Mouse (Mus musculus) lung, embryonic 15.5 days (tissue): ENCODE data around the gene Fcgbp. TPM values are rescaled to one million over a fixed set of nuclear protein-coding genes. Genes with fewer than 3 reads are reported as not detected.
"Not testable (repeated sequence)": the region's sequence is repeated elsewhere in the genome, so short reads cannot be mapped to it uniquely, and the experiment has no call there.

ENCODE experiments used
- ATAC-seq: fragments of 200-750 bp; cut with Nextera tagmentation; 2 replicates; pipeline ENCODE4 v1.8.0; 2017; ENCODE audit warnings: moderate number of reproducible peaks, borderline replicate concordance; ENCODE audit not compliant: low FRiP score, low TSS enrichment; ENCODE audit errors: extremely low read depth
- H3K27ac ChIP-seq: fragments of 300-500 bp; sonication (generic); 2 replicates; pipeline ENCODE4 v1.5.1; 2015; ENCODE audit warnings: moderate library complexity, mild to moderate bottlenecking, inconsistent platforms
- H3K27me3 ChIP-seq: fragments of 300-500 bp; sonication (generic); 2 replicates; pipeline ENCODE4 v1.6.1; 2015; ENCODE audit warnings: inconsistent platforms
- H3K36me3 ChIP-seq: fragments of 300-500 bp; sonication (generic); 2 replicates; pipeline ENCODE4 v1.6.1; 2015; ENCODE audit warnings: inconsistent platforms
- H3K4me1 ChIP-seq: fragments of 300-500 bp; sonication (generic); 2 replicates; pipeline ENCODE4 v1.6.1; 2015; ENCODE audit warnings: inconsistent platforms
- H3K4me2 ChIP-seq: fragments of 300-500 bp; sonication (generic); 2 replicates; pipeline ENCODE4 v1.6.1; 2015; ENCODE audit warnings: inconsistent platforms, mild to moderate bottlenecking, moderate library complexity
- H3K4me3 ChIP-seq: fragments of 300-500 bp; sonication (generic); 2 replicates; pipeline ENCODE4 v1.5.1; 2015; ENCODE audit warnings: mild to moderate bottlenecking, inconsistent platforms
- H3K9ac ChIP-seq: fragments of 300-500 bp; sonication (generic); 2 replicates; pipeline ENCODE4 v1.6.1; 2015; ENCODE audit warnings: inconsistent platforms
- H3K9me3 ChIP-seq: fragments of 300-500 bp; sonication (generic); 2 replicates; pipeline ENCODE4 v1.6.1; 2016; ENCODE audit warnings: inconsistent platforms
- WGBS: fragments of 180-500 bp; shearing (Covaris S2); methylation state at CpG from one replicate; pipeline ENCODE4 v1.1.7; 2015; 5-methylcytosine and 5-hydroxymethylcytosine counted together
- polyA plus RNA-seq: library from polyadenylated mRNA; unstranded; fragments of >200 nt; fragmentation: Nextera tagmentation; extraction: Ambion mirVana; gene quantifications from 2 replicates; pipeline ENCODE4 v1.2.1, GENCODE M21; 2015

Gene Fcgbp
- polyA plus RNA-seq, 1 experiment from 2014 or later = 1.2 TPM

DNA sequence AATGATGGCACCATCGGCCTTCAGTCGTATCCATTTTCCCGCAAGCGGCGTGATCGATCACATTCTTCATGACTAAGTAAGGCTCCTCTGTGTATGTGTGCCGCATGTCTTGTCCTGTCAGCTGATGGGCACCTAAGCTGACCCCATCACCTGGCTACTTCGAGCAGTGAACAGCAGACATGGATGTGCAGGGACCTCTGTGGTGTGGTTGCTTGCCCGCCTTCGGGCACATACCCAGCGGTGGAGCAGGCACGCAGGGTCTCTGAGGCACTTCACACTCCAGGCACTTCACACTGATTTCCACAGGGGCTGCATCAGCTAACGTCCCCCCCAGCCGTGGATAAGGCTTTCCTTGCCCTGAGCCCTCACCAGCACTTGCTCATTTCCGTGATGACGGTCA is 28.1 kb downstream of the Fcgbp start:
- ATAC-seq = no peak
- Histone ChIP-seq H3K4me1 (no peaks in the 10 kb centered on the region), H3K36me3 (no peaks in the 10 kb centered on the region), H3K4me2 (no peak overlapping the region), H3K27me3 (no peaks in the 10 kb centered on the region), H3K27ac (no peak overlapping the region), H3K4me3 (no peak overlapping the region), H3K9ac (no peak overlapping the region), H3K9me3 (peaks cover 7% of the 10 kb centered on the region; the same call in 1 of the 2 replicates)
- 95% methylated on average over 16 of the region's 16 CpGs for WGBS

DNA sequence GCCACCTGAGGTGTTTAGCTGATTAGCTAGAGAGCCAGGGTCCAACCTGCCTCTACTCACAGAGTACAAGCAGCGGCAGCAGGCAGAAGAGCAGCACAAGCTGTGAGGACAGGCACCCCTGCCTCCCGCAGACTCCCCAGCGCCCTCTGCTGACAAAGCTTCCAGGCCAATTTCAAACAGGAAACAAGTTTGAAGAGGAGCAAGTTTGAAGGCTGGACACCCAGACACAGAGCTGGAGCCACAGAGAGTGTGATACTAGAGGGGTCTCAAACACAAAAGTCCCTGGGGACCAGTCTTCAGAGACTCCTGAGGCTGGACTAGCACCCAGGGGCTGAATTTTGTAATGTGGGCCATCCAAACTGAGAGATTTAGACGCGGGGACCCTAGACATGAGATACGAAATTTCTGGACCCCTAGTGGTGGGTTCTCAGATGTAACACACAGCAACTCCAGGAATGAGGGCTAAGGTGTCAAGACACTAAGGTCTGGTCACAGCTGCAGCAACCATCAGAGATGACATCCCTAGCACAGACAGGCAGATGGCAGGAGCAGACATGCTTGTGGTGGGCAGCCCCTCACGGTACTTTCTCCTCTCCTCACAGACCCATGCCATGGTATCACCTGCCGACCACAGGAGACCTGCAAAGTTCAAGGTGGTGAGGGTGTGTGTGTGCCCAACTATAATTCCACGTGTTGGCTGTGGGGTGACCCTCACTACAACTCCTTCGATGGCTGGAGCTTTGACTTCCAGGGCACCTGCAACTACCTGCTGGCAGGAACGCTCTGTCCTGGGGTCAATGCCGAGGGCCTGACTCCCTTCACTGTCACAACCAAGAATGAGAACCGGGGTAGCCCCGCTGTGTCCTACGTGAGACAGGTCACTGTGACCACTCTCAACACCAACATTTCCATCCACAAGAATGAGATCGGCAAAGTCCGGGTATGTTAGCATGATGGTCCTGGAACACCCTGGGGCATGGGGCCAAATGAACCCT is 29.9 kb downstream of the Fcgbp start:
- WGBS = 62% methylated on average over 17 of the region's 17 CpGs
- peaks cover 3% of the 10 kb centered on the region; the same call in 1 of the 2 replicates for H3K27me3 ChIP-seq
- H3K27ac ChIP-seq = no peak overlapping the region
- H3K4me1 ChIP-seq = 0 out of 2 replicates have a peak, but pooled peaks cover 3% of the 10 kb centered on the region
- H3K9me3 ChIP-seq = peaks cover 7% of the 10 kb centered on the region; the same call in 1 of the 2 replicates
- no peak overlapping the region for H3K4me2 ChIP-seq
- no peak overlapping the region for H3K4me3 ChIP-seq
- no peak overlapping the region for H3K9ac ChIP-seq
- ATAC-seq = no peak
- H3K36me3 ChIP-seq = no peaks in the 10 kb centered on the region

DNA sequence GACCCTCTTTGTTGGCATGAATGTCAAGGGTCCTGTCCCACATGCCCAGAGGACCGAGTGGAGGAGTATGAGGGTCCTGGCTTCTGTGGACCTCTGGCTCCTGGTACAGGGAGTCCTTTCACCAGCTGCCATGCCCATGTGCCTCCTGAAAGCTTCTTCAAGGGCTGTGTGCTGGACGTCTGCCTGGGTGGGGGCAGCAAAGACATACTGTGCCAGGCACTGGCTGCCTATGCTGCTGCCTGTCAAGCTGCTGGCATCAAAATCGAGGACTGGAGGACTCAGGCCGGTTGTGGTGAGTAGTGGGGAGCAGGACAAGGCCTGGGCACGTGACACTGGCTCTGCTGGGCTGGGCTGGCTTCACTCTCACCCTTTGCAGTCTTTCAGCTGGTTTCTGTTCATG is 31.9 kb downstream of the Fcgbp start:
- H3K36me3 ChIP-seq, H3K9me3 ChIP-seq, H3K4me2 ChIP-seq, H3K27ac ChIP-seq, H3K4me1 ChIP-seq, H3K27me3 ChIP-seq, H3K4me3 ChIP-seq, ATAC-seq, H3K9ac ChIP-seq: not testable (repeated sequence)
- 33% methylated on average over 5 of the region's 5 CpGs for WGBS

- Histone ChIP-seq H3K27ac (no peak overlapping the region), H3K27me3 (peaks cover 3% of the 10 kb centered on the region; the same call in 1 of the 2 replicates), H3K36me3 (no peaks in the 10 kb centered on the region), H3K9me3 (no peaks in the 10 kb centered on the region), H3K4me2 (peak overlapping the region; percentile 53), H3K4me1 (0 out of 2 replicates have a peak, but pooled peaks cover 3% of the 10 kb centered on the region), H3K9ac (0 out of 2 replicates have a peak overlapping the region, but pooled peaks have one; percentile 32), H3K4me3 (peak overlapping the region; percentile 23)
- ATAC-seq = peak; percentile 67; the same call in 1 of the 2 replicates
- WGBS = 5% methylated on average over 23 of the region's 23 CpGs
Measured at GRCm38 (mm10) chr7:28104670-28105069, 33.6 kb downstream of the Fcgbp start.

GRCm38 (mm10) chr7:28106241-28106640 is 35.2 kb downstream of the Fcgbp start:
- H3K27me3 ChIP-seq = peaks cover 3% of the 10 kb centered on the region; the same call in 1 of the 2 replicates
- H3K4me1 ChIP-seq = 0 out of 2 replicates have a peak, but pooled peaks cover 3% of the 10 kb centered on the region
- ATAC-seq = no peak
- H3K27ac ChIP-seq = no peak overlapping the region
- no peak overlapping the region for H3K4me3 ChIP-seq
- H3K4me2 ChIP-seq = no peak overlapping the region
- no peaks in the 10 kb centered on the region for H3K9me3 ChIP-seq
- H3K36me3 ChIP-seq = no peaks in the 10 kb centered on the region
- 89% methylated on average over 11 of the region's 11 CpGs for WGBS
- H3K9ac ChIP-seq = no peak overlapping the region

DNA sequence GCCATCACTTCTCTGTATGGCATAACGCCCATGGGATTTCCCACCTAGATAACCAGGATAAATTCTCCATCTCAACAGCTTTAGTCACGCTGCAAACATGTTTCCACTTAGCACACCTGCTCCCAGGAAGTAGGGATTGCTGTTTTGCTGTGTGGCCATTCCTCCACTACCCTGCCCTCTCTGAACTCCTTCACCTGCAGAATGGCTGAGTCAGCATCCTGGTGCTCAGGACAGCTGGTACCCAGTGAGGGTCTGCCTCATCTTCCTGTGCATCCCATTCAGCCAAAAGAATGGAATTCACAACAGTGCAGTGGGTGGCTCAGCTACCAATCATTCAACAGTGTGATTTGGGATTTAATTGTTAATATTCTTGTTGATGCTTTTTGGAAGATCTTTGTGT is 43.6 kb downstream of the Fcgbp start:
- Histone ChIP-seq H3K27ac (no peak overlapping the region), H3K4me3 (no peak overlapping the region), H3K4me1 (no peaks in the 10 kb centered on the region), H3K9me3 (no peaks in the 10 kb centered on the region), H3K27me3 (no peaks in the 10 kb centered on the region), H3K36me3 (no peaks in the 10 kb centered on the region), H3K9ac (no peak overlapping the region), H3K4me2 (no peak overlapping the region)
- no peak for ATAC-seq
- 65% methylated on average over 2 of the region's 2 CpGs for WGBS

DNA sequence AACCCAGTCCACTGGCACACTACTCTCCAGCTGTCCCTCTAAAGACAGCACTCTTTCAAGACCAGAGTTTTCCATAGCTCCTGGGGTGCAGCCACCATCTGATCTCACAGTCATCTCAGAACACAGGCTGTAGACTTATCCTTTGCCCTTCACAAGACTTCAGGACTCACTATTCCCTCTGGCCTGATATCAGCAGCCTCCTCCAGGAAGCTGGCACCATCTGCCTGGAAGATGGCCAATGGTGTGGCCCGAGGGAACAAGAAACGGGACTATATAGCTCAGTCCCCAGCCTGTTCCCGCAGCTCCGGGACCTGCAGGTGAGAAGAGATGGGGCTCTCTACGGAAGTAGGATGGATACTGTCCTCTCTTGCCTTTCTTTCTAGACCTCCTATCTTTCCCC is 58.1 kb downstream of the Fcgbp start, which contains the start of gene 9530053A07Rik:
9530053A07Rik (plus strand) TSS at position 301 of the 400 bp plus-strand sequence.
- no peaks in the 10 kb centered on the region for H3K36me3 ChIP-seq
- H3K9ac ChIP-seq = no peak within 1 kb of the TSS
- no peak for ATAC-seq
- H3K4me1 ChIP-seq = no peaks in the 10 kb centered on the region
- whole genome bisulfite sequencing = 80% methylated on average over 5 of the region's 5 CpGs
- H3K4me3 ChIP-seq = no peak within 1 kb of the TSS
- H3K4me2 ChIP-seq = no peak within 1 kb of the TSS
- H3K9me3 ChIP-seq = no peaks in the 10 kb centered on the region
- H3K27ac ChIP-seq = no peak within 1 kb of the TSS
- H3K27me3 ChIP-seq = no peaks in the 10 kb centered on the region

GRCm38 (mm10) chr7:28137613-28138012 is 66.6 kb downstream of the Fcgbp start:
- no peak overlapping the region for H3K9ac ChIP-seq
- H3K4me2 ChIP-seq = no peak overlapping the region
- WGBS = 52% methylated on average over 5 of the region's 5 CpGs
- H3K36me3 ChIP-seq = no peaks in the 10 kb centered on the region
- ATAC-seq = no peak
- no peaks in the 10 kb centered on the region for H3K27me3 ChIP-seq
- no peaks in the 10 kb centered on the region for H3K4me1 ChIP-seq
- no peak overlapping the region for H3K4me3 ChIP-seq
- no peaks in the 10 kb centered on the region for H3K9me3 ChIP-seq
- H3K27ac ChIP-seq = no peak overlapping the region

DNA sequence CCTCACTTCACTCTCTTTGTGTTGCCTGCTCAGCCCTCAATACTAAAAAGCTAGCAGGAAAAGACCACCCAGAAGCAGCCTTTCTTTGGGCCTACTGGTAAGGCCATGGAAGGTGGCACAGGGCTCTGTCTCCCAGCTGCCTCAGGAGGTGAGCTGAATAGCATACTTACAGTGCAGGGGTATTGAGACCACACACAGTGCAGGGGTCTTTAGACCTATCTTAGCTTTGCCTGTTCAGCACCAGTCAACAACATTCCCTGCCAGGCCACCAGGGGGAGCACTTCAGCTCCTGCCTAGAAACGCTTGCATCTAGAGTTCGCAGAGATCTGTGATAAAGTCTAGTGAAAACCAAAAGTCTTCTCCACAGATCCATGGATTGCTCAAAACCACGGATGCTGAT is 77.2 kb downstream of the Fcgbp start:
- H3K9ac ChIP-seq = no peak overlapping the region
- no peaks in the 10 kb centered on the region for H3K36me3 ChIP-seq
- no peaks in the 10 kb centered on the region for H3K9me3 ChIP-seq
- peaks cover 5% of the 10 kb centered on the region; the same call in 1 of the 2 replicates for H3K27me3 ChIP-seq
- WGBS = 18% methylated on average over 3 of the region's 3 CpGs
- H3K27ac ChIP-seq = no peak overlapping the region
- H3K4me1 ChIP-seq = no peaks in the 10 kb centered on the region
- ATAC-seq = 0 out of 2 replicates have a peak, but pooled peaks have one; percentile 44
- H3K4me3 ChIP-seq = no peak overlapping the region
- H3K4me2 ChIP-seq = no peak overlapping the region

- no peak for ATAC-seq
- peaks cover 5% of the 10 kb centered on the region; the same call in 1 of the 2 replicates for H3K27me3 ChIP-seq
- H3K9me3 ChIP-seq = no peaks in the 10 kb centered on the region
- 82% methylated on average over 1 of the region's 1 CpGs for WGBS
- H3K4me1 ChIP-seq = no peaks in the 10 kb centered on the region
- no peaks in the 10 kb centered on the region for H3K36me3 ChIP-seq
- no peak overlapping the region for H3K27ac ChIP-seq
- no peak overlapping the region for H3K9ac ChIP-seq
- no peak overlapping the region for H3K4me2 ChIP-seq
- H3K4me3 ChIP-seq = no peak overlapping the region
Measured at GRCm38 (mm10) chr7:28149841-28150240, 78.8 kb downstream of the Fcgbp start.

DNA sequence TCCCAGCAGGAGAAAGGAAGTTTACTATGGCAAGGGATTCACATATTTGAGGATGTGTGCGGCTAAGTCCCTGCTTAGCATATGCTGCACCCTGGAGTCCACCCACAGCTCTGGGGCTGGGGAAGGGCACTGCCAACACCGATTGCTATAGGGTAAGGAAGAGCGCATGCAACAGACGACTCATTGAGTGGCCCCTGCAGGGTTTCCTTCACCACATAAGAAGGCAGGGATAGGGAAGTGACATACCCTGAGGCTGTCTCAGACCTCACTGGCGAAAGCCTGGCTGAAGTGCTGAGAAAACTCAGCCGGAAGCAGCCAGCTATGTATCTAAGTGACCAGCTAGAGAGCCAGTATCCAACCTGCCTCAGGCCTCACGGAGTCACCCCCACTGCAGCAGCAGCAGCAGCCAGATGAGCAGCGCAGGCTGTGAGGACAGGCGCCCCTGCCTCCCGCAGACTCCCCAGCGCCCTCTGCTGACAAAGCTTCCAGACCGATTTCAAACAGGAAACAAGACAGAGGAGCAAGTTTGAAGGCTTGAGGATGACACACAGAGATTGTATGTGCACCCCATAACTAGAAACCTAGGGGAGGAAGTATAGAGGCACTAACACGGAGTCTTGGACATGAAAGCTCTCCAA is 80.7 kb downstream of the Fcgbp start:
- WGBS = 14% methylated on average over 13 of the region's 13 CpGs
- Histone ChIP-seq H3K27me3 (peaks cover 5% of the 10 kb centered on the region; the same call in 1 of the 2 replicates), H3K27ac (no peak overlapping the region), H3K4me3 (no peak overlapping the region), H3K4me2 (no peak overlapping the region), H3K4me1 (no peaks in the 10 kb centered on the region), H3K9me3 (no peaks in the 10 kb centered on the region), H3K9ac (no peak overlapping the region), H3K36me3 (no peaks in the 10 kb centered on the region)
- no peak for ATAC-seq

DNA sequence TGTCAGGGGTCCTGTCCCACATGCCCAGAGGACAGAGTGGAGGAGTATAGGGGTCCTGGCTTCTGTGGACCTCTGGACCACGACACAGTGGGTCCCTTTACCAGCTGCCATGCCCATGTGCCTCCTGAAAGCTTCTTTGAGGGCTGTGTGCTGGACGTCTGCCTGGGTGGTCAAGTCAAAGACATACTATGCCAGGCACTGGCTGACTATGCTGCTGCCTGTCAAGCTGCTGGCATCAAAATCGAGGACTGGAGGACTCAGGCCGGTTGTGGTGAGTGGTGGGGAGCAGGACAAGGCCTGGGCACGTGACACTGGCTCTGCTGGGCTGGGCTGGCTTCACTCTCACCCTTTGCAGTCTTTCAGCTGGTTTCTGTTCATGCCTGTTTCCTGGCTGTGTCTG is 82.6 kb downstream of the Fcgbp start:
- WGBS = 27% methylated on average over 5 of the region's 5 CpGs
- not testable (repeated sequence) for H3K4me1 ChIP-seq, H3K27me3 ChIP-seq, H3K36me3 ChIP-seq, H3K9ac ChIP-seq, H3K4me3 ChIP-seq, H3K4me2 ChIP-seq, H3K27ac ChIP-seq, H3K9me3 ChIP-seq, ATAC-seq
